Comparison of ENCODE assay signal across 19 mouse cellular contexts in genomic region chr16:36516355-36516754, GRCm38 (mm10). TPM values are rescaled to one million over a fixed set of nuclear protein-coding genes. Genes with fewer than 3 reads are reported as not detected.
"Had no signal": no experiment of that assay in that cellular context is flagged by ENCODE, and none has a peak within 500 bp of the region (broad histone marks: within the 10 kb centered on the region; RNA-seq: fewer than 3 reads in every experiment).

No protein-coding gene starts in this region.

- H3K4me1 ChIP-seq: neural tube, embryonic 12.5 days; neural tube, embryonic 13.5 days; neural tube, embryonic 15.5 days; stomach, embryonic 15.5 days had no signal

- H3K27ac ChIP-seq: neural tube, embryonic 12.5 days; neural tube, embryonic 13.5 days; neural tube, embryonic 15.5 days; stomach, embryonic 15.5 days; stomach, postnatal 0 days had no signal

- H3K4me3 ChIP-seq: neural tube, embryonic 12.5 days; neural tube, embryonic 13.5 days; neural tube, embryonic 15.5 days; stomach, embryonic 15.5 days had no signal

- H3K9me3 ChIP-seq: neural tube, embryonic 12.5 days; neural tube, embryonic 13.5 days; neural tube, embryonic 15.5 days; stomach, embryonic 15.5 days had no signal

- DNase-seq: retina, postnatal 1 day; right cerebral cortex, adult 18-20 months; right cerebral cortex, postnatal 14 days; right cerebral cortex, postnatal 25 days; right cerebral cortex, postnatal 4 days; spleen, adult 18-20 months; thymus, adult 18-20 months; thymus, adult 2 months; thymus, postnatal 14 days; thymus, postnatal 25 days; thymus, postnatal 36 days; thymus, postnatal 4 days had no signal

- H3K36me3 ChIP-seq: neural tube, embryonic 12.5 days; neural tube, embryonic 13.5 days; neural tube, embryonic 15.5 days; stomach, embryonic 15.5 days had no signal

- H3K4me2 ChIP-seq: neural tube, embryonic 12.5 days; neural tube, embryonic 13.5 days; neural tube, embryonic 15.5 days; stomach, embryonic 15.5 days had no signal

- H3K27me3 ChIP-seq: neural tube, embryonic 12.5 days; neural tube, embryonic 13.5 days; neural tube, embryonic 15.5 days; stomach, embryonic 15.5 days had no signal

- H3K9ac ChIP-seq: neural tube, embryonic 12.5 days; neural tube, embryonic 13.5 days; neural tube, embryonic 15.5 days; stomach, embryonic 15.5 days had no signal

RNA-seq across cellular contexts. Expression of gene Casr, which starts 45.6 kb away (rescaled TPM):
- total RNA-seq: neutrophil, adult 5-6 weeks had no signal
- polyA plus RNA-seq: neural tube, embryonic 12.5 days; neural tube, embryonic 13.5 days; neural tube, embryonic 14.5 days had no signal
